Mouse (Mus musculus) R1 (cell line): ENCODE data around the gene Cpsf2.

Experiments used
- DNase-seq: peaks from one replicate; pipeline ENCODE4 v3.0.0-alpha.2; 2018; ENCODE audit warnings: low read depth, low spot score

The Cpsf2 gene

DNA sequence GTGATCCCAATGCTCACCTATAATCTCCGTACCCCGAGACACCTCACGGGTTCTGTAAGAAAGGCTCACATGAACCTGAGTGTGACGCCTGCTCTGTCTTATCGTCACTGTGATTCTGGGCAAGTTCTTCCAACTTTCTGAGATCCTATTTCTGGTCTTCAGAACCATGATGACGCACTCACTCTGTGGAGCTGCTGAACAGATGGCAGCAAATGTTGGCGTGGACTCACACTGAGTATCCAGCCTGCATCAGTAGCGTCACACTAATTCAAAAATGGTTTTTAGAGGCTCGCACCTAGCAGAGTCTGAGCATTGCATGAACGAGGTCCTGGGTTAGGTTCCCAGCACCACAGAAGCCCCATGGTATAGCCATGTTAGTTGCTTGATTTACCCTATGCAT, 80.0 kb downstream of the Cpsf2 start:
- no peak for DNase-seq
